Mouse (Mus musculus): ENCODE measurements around the gene Rrp15. TPM values are rescaled to one million over a fixed set of nuclear protein-coding genes. Genes with fewer than 3 reads are reported as not detected.
A peak's percentile ranks its signal among the peaks of the same experiment; 100 is the strongest.

Gene Rrp15
- total RNA-seq, 2 experiments from 2014 or later, result 26.6 to 26.7 TPM

GRCm38 (mm10) chr1:186714215-186714614 lies 34.9 kb downstream of the Rrp15 start:
- DNase-seq, result no peak

GRCm38 (mm10) chr1:186712802-186713471 lies 36.2 kb downstream of the Rrp15 start:
- peak; percentile 58 for DNase-seq

- no peak for DNase-seq
Observed at GRCm38 (mm10) chr1:186705915-186706248, 43.3 kb downstream of the Rrp15 start, which contains the start of gene Tgfb2. Gene Tgfb2 (minus strand): TSS chr1:186705989.

- DNase-seq, result peak; percentile 78
Observed at GRCm38 (mm10) chr1:186705203-186705914, 43.8 kb downstream of the Rrp15 start.

GRCm38 (mm10) chr1:186703980-186704701 lies 45.0 kb downstream of the Rrp15 start:
- DNase-seq, result peak; percentile 40

GRCm38 (mm10) chr1:186703256-186703979 lies 45.7 kb downstream of the Rrp15 start:
- DNase-seq, result no peak

- no peak for DNase-seq
Observed at GRCm38 (mm10) chr1:186702391-186703255, 46.5 kb downstream of the Rrp15 start.

GRCm38 (mm10) chr1:186701206-186701905 lies 47.8 kb downstream of the Rrp15 start:
- DNase-seq, result no peak

- DNase-seq, result no peak
Observed at GRCm38 (mm10) chr1:186700496-186700895, 48.7 kb downstream of the Rrp15 start.

GRCm38 (mm10) chr1:186698583-186699338 lies 50.4 kb downstream of the Rrp15 start:
- no peak for DNase-seq

GRCm38 (mm10) chr1:186696231-186696630 lies 52.9 kb downstream of the Rrp15 start:
- no peak for DNase-seq

- DNase-seq, result no peak
Observed at GRCm38 (mm10) chr1:186695361-186695760, 53.8 kb downstream of the Rrp15 start.

GRCm38 (mm10) chr1:186692370-186692769 lies 56.8 kb downstream of the Rrp15 start:
- DNase-seq, result no peak

- DNase-seq, result no peak
Observed at GRCm38 (mm10) chr1:186691708-186692107, 57.5 kb downstream of the Rrp15 start.

- DNase-seq, result no peak
Observed at GRCm38 (mm10) chr1:186684041-186684440, 65.1 kb downstream of the Rrp15 start.

GRCm38 (mm10) chr1:186682606-186683005 lies 66.6 kb downstream of the Rrp15 start:
- DNase-seq, result no peak

GRCm38 (mm10) chr1:186677614-186678013 lies 71.5 kb downstream of the Rrp15 start:
- DNase-seq, result no peak

GRCm38 (mm10) chr1:186676199-186676598 lies 73.0 kb downstream of the Rrp15 start:
- no peak for DNase-seq

- DNase-seq, result no peak
Observed at GRCm38 (mm10) chr1:186675263-186675662, 73.9 kb downstream of the Rrp15 start.

- no peak for DNase-seq
Observed at GRCm38 (mm10) chr1:186674621-186675020, 74.5 kb downstream of the Rrp15 start.
